Mouse (Mus musculus) midbrain, embryonic 15.5 days (tissue): ENCODE results near the gene Spred1. TPM values are rescaled to one million over a fixed set of nuclear protein-coding genes. Genes with fewer than 3 reads are reported as not detected.

ENCODE experiments used
- ATAC-seq: fragments of 200-750 bp; cut with Nextera tagmentation; replicated peaks from 2 replicates; pipeline ENCODE4 v1.8.0; 2017; ENCODE audit warnings: moderate TSS enrichment
- H3K27ac ChIP-seq: fragments of 300-500 bp; sonication (generic); 2 replicates; pipeline ENCODE4 v1.5.1; 2015; ENCODE audit warnings: mild to moderate bottlenecking, inconsistent platforms
- H3K27me3 ChIP-seq: fragments of 300-500 bp; sonication (generic); replicated peaks from 2 replicates; pipeline ENCODE4 v1.6.1; 2015; ENCODE audit warnings: inconsistent platforms
- H3K36me3 ChIP-seq: fragments of 300-500 bp; sonication (generic); replicated peaks from 2 replicates; pipeline ENCODE4 v1.6.1; 2015; ENCODE audit warnings: inconsistent platforms
- H3K4me1 ChIP-seq: fragments of 300-500 bp; sonication (generic); 2 replicates; pipeline ENCODE4 v1.6.1; 2015; ENCODE audit warnings: inconsistent platforms
- H3K4me2 ChIP-seq: fragments of 300-500 bp; sonication (generic); 2 replicates; pipeline ENCODE4 v1.6.1; 2015; ENCODE audit warnings: inconsistent platforms, mild to moderate bottlenecking, moderate library complexity
- H3K4me3 ChIP-seq: fragments of 300-500 bp; sonication (generic); 2 replicates; pipeline ENCODE4 v1.5.1; 2015; ENCODE audit warnings: mild to moderate bottlenecking, inconsistent platforms
- H3K9ac ChIP-seq: fragments of 300-500 bp; sonication (generic); 2 replicates; pipeline ENCODE4 v1.6.1; 2015; ENCODE audit warnings: mild to moderate bottlenecking, inconsistent platforms
- H3K9me3 ChIP-seq: fragments of 300-500 bp; sonication (generic); 2 replicates; pipeline ENCODE4 v1.6.1; 2016; ENCODE audit warnings: inconsistent platforms
- WGBS: fragments of 180-500 bp; shearing (Covaris S2); methylation state at CpG from one replicate; pipeline ENCODE4 v1.1.7; 2015; ENCODE audit warnings: mixed read lengths; 5-methylcytosine and 5-hydroxymethylcytosine counted together
- polyA plus RNA-seq: library from polyadenylated mRNA; unstranded; fragments of >200 nt; fragmentation: Nextera tagmentation; extraction: Ambion mirVana; gene quantifications from 2 replicates; pipeline ENCODE4 v1.2.1, GENCODE M21; 2015

The Spred1 gene
- polyA plus RNA-seq: 10.6 and 11.2 TPM in 2 replicates

DNA sequence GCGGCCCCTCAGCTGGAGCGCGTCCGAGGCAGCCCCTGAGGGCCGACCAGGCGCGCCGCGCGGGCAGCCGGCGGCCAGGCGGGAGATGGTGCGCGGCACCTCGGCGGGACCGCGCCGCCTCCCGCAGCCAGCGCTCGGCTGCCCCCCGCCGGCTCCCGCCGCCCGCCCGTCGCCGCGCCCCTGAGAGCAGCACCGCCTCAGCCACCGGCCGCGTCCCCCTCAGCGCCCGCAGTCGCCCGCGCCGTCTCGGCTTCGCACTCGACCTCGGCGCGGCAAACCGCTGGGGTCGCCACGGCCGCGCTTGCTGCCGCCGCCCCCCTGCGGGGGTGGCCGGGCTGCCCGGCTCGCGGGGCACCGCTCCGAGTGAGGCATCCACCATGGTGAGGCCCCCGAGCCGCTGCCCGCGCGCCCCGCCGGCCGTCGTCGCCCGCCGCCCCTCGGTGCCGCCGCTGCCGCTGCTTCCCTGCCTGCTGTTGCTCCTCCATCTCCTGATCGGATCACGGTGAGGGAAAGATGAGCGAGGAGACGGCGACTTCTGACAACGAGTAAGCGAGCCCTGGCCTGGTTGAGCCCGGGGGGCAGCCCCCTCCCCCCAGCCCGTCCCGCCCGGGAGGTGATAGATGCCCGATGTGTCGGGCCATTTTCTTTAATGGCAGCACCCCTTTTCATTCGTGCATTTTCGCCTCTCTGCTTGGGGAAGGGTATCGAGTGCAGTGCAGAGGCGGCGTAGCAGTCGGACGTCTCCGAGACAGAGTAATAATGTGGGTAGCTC, at the start of gene Spred1:
Gene Spred1, plus strand, starts transcription at position 163 of the 772 bp plus-strand sequence.
- Histone ChIP-seq H3K4me3 (peak within 1 kb of the TSS; percentile 91), H3K36me3 (no peaks in the 10 kb centered on the region), H3K27ac (peak within 1 kb of the TSS; percentile 99), H3K9ac (peak within 1 kb of the TSS; percentile 93), H3K4me1 (peaks cover 26% of the 10 kb centered on the region), H3K9me3 (no peaks in the 10 kb centered on the region), H3K4me2 (peak within 1 kb of the TSS; percentile 73), H3K27me3 (no peaks in the 10 kb centered on the region)
- WGBS: under 1% methylated on average over 73 of the region's 99 CpGs
- ATAC-seq: peak; percentile 54

DNA sequence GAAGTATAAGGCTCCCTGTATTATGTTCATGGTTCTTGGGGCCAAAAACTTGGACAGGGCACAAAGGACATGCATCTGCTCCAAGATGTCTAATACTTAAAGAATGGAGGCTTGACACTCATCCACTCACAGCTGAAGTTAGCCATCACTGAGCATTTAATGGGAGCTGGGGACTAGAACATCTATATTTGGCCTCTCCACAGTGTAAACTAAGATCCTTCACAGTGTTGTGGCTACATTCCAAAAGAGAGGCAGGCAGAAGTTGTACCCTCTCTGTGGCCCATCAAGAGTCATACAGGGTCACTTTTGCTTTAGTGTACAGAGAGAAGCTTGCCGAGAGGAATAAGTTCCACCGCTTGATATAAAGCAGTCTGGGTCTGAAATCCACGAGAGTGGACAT, 49.6 kb upstream of the Spred1 start:
- Histone ChIP-seq H3K27ac (no peak overlapping the region), H3K4me1 (no peaks in the 10 kb centered on the region), H3K9ac (no peak overlapping the region), H3K27me3 (no peaks in the 10 kb centered on the region), H3K4me3 (no peak overlapping the region), H3K4me2 (no peak overlapping the region), H3K36me3 (no peaks in the 10 kb centered on the region), H3K9me3 (no peaks in the 10 kb centered on the region)
- ATAC-seq: no peak
- WGBS: 84% methylated on average over 3 of the region's 3 CpGs

DNA sequence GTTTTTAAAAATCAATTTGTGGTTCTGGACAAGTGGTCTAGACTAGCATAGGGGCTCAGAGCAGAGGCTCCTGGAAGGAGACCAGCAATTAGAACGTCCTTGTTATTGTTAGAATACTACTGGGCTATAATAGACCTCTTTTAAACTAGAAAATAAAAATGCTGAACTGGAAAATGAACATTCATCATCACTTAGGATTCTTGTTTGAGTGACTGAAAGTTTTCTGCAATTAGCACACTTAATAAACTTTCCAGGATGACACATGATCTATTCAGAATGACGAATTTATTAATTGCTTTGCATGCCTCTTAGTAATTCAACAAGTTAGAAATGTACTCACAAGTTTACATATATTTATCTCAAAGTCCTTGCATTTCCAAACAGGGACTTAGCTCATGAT, 42.5 kb upstream of the Spred1 start:
- Histone ChIP-seq H3K27me3 (no peaks in the 10 kb centered on the region), H3K9me3 (no peaks in the 10 kb centered on the region), H3K27ac (no peak overlapping the region), H3K4me3 (no peak overlapping the region), H3K4me1 (no peaks in the 10 kb centered on the region), H3K4me2 (no peak overlapping the region), H3K9ac (no peak overlapping the region), H3K36me3 (no peaks in the 10 kb centered on the region)
- no peak for ATAC-seq
- 74% methylated on average over 2 of the region's 2 CpGs for WGBS

DNA sequence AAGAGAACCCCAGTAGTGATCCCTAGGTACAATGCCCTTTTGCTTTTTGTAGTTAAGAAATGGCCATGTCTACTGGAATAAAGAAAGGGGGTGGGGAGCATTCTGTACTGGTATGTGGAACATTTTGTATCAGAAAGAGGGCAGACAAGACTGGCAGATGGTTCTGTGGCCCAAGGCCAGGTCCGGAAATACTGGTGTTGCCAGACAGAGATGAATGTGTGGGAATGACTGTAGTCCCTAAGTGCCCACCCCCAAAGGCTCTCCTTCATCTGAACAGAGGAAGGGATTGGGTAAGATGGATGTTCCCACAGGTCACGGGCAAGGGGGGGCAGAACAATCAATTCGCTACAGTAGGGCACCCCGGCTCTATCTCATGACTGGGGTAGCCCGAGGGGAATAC, 41.6 kb upstream of the Spred1 start:
- no peak overlapping the region for H3K27ac ChIP-seq
- no peak for ATAC-seq
- H3K9me3 ChIP-seq: no peaks in the 10 kb centered on the region
- no peaks in the 10 kb centered on the region for H3K27me3 ChIP-seq
- no peak overlapping the region for H3K4me2 ChIP-seq
- 84% methylated on average over 5 of the region's 5 CpGs for WGBS
- no peaks in the 10 kb centered on the region for H3K4me1 ChIP-seq
- no peaks in the 10 kb centered on the region for H3K36me3 ChIP-seq
- no peak overlapping the region for H3K9ac ChIP-seq
- H3K4me3 ChIP-seq: no peak overlapping the region

DNA sequence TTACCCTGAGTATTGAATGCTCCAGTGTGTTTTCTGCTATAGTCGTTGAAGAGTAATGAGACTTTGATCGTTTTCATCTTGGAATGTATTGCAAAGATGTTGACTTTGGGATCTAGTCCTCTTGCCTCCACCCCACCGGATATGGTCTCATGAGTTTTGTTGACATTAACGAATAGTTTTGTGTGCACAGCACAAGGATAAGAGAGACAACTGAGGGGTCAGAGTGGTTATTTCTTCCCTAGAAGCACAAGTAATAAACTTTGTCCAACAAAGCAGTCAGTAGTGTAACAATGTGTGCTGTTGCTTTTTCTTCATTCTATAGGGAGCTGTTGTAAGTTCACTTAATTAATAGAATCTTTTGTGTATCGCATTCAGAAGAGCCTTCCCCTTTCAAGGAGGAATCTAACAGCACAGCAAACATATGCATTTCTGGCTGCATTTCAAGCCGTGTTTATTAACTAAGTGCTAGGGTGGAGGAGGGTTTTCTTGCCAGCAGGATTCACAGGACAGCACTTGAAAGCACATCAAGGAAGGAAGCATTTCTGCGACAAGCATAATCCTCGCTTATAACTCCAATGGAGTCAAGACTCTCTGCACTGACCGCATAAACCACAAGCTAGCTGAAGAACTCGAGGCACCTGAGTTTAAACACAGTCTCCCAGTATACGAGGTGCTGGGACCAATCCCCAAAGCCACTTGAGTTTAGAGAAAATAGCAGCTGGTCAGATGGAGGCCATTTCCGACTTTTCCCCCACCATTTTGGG, 35.0 kb upstream of the Spred1 start:
- H3K36me3 ChIP-seq: no peaks in the 10 kb centered on the region
- H3K4me2 ChIP-seq: no peak overlapping the region
- H3K4me1 ChIP-seq: no peaks in the 10 kb centered on the region
- no peak overlapping the region for H3K4me3 ChIP-seq
- no peaks in the 10 kb centered on the region for H3K27me3 ChIP-seq
- H3K9me3 ChIP-seq: no peaks in the 10 kb centered on the region
- 68% methylated on average over 12 of the region's 12 CpGs for WGBS
- H3K9ac ChIP-seq: no peak overlapping the region
- no peak overlapping the region for H3K27ac ChIP-seq
- ATAC-seq: no peak

DNA sequence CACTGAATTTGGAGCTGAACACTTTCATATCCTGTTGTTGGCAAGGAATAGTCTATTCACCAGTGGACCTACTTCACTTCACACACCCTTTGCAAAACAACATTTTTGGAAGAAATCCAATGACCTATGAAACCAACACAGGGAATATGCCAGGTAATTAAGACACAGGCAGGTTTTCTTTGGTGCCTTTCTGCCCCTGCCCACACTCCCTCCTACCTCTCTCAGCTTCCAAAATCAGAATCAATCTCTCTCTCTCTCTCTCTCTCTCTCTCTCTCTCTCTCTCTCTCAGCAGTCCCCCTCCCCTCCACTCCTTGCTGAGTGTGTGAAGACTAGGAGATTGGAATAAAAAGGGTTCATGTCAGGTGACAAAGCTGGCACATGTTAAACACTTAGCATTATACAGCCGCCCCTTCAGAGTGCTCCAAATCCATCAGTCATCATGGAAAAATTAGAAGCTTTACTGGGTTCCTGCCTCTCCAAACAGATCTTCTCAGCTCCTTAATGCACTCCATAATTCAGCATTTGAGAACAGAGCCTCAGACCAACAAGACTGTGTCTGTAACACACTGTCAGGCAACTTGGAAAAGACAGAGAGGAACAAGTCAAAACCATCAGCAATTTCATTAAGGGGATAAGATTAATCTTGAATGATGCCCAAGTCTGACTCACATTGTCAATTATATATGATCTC, 34.3 kb upstream of the Spred1 start:
- no peak overlapping the region for H3K27ac ChIP-seq
- H3K9me3 ChIP-seq: no peaks in the 10 kb centered on the region
- no peak overlapping the region for H3K4me3 ChIP-seq
- WGBS: 83% methylated on average over 1 of the region's 1 CpGs
- H3K27me3 ChIP-seq: no peaks in the 10 kb centered on the region
- H3K4me1 ChIP-seq: no peaks in the 10 kb centered on the region
- H3K36me3 ChIP-seq: no peaks in the 10 kb centered on the region
- H3K4me2 ChIP-seq: no peak overlapping the region
- no peak for ATAC-seq
- no peak overlapping the region for H3K9ac ChIP-seq

DNA sequence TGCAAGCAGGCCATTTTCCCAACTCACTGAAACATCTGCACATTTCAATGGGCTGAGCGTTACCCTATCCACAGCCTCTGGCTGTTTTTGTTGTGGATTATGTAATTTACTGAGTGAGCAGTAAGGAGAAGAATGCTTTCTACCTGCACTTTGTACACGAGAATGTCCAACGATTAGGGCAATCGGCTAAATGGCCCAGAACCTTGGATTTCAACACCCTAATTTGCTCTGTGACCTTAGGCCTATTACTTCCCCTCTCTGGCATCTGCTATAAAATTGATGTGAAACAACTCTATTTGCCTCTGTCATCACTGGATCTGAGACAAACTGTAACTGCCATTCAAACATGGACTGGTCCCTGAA, 33.7 kb upstream of the Spred1 start:
- WGBS: 78% methylated on average over 4 of the region's 4 CpGs

DNA sequence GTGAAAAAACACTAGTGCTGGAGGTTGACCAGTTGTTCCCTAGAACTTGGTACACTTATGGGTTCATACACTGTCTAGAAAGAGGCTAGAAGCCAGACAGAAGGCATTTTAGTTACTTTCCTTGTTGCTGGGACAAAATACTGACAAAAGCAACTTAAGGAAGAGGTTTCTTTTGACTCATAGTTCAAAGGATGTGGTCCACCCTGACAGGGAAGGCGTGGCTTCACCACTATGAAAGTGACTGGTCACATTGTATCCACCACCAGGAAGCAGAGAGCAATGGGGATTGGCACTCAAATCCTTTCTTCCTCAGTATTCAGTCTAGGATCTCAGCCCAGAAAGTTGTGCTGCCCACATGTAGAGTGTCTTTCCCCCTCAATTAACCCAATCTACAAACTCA, 31.7 kb upstream of the Spred1 start:
- H3K4me3 ChIP-seq: no peak overlapping the region
- no peaks in the 10 kb centered on the region for H3K9me3 ChIP-seq
- no peak overlapping the region for H3K27ac ChIP-seq
- H3K27me3 ChIP-seq: no peaks in the 10 kb centered on the region
- no peak overlapping the region for H3K4me2 ChIP-seq
- H3K9ac ChIP-seq: no peak overlapping the region
- H3K36me3 ChIP-seq: no peaks in the 10 kb centered on the region
- no peaks in the 10 kb centered on the region for H3K4me1 ChIP-seq
- 94% methylated on average over 1 of the region's 1 CpGs for WGBS
- ATAC-seq: no peak

More for the DNA sequence above, 33.7 kb upstream of the Spred1 start:
- no peak overlapping the region for H3K27ac ChIP-seq
- no peaks in the 10 kb centered on the region for H3K27me3 ChIP-seq
- no peaks in the 10 kb centered on the region for H3K36me3 ChIP-seq
- H3K9me3 ChIP-seq: no peaks in the 10 kb centered on the region
- H3K4me3 ChIP-seq: no peak overlapping the region
- H3K9ac ChIP-seq: no peak overlapping the region
- no peak for ATAC-seq
- H3K4me1 ChIP-seq: no peaks in the 10 kb centered on the region
- no peak overlapping the region for H3K4me2 ChIP-seq

DNA sequence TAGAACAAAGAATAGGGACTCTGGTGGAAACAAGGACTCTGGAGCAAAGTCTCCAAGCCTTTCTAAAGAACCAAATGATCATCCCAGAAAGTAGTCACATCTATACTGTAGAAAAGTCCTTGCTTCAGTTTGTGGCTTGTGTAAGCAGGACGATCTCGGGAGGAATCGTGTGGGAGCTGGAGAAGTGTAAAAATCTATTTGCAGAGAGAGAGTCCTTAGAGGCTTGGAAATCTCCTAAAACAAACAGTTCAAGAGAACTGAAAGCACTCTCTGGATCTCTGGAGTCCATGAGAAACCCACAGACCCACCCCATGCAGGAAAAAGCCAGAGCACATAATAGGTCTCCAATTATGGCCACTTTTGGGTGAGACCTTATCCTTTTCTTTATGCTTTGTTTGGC, 31.1 kb upstream of the Spred1 start:
- H3K9ac ChIP-seq: no peak overlapping the region
- no peaks in the 10 kb centered on the region for H3K36me3 ChIP-seq
- H3K9me3 ChIP-seq: no peaks in the 10 kb centered on the region
- H3K4me1 ChIP-seq: no peaks in the 10 kb centered on the region
- no peaks in the 10 kb centered on the region for H3K27me3 ChIP-seq
- no peak overlapping the region for H3K4me2 ChIP-seq
- WGBS: 67% methylated on average over 3 of the region's 3 CpGs
- ATAC-seq: no peak
- H3K4me3 ChIP-seq: no peak overlapping the region
- no peak overlapping the region for H3K27ac ChIP-seq

DNA sequence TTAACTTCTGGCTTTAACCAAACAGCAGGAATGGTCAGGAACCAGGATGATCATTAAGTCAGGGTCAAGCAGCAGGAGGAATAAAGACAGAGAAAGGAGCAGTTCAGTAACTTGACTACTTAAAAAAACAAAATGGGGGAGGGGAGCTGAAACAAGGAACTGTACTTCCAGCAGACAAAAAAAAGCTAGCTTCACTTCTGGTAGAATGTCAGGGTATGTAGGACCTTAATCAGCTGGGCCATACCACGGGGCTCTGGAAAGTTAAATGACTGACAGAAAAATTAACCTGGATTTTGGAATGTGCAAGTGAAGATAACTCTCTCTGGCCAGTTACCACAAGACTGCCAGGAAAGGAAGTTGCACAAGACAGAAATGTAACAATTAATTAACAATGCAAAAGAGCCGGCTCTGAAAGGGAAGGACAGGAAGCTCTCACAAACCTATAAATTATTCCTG, 28.2 kb upstream of the Spred1 start:
- Histone ChIP-seq H3K4me1 (no peaks in the 10 kb centered on the region), H3K4me2 (no peak overlapping the region), H3K27me3 (no peaks in the 10 kb centered on the region), H3K9ac (no peak overlapping the region), H3K36me3 (no peaks in the 10 kb centered on the region), H3K27ac (no peak overlapping the region), H3K9me3 (no peaks in the 10 kb centered on the region), H3K4me3 (no peak overlapping the region)
- no peak for ATAC-seq
- 70% methylated on average over 2 of the region's 2 CpGs for WGBS

DNA sequence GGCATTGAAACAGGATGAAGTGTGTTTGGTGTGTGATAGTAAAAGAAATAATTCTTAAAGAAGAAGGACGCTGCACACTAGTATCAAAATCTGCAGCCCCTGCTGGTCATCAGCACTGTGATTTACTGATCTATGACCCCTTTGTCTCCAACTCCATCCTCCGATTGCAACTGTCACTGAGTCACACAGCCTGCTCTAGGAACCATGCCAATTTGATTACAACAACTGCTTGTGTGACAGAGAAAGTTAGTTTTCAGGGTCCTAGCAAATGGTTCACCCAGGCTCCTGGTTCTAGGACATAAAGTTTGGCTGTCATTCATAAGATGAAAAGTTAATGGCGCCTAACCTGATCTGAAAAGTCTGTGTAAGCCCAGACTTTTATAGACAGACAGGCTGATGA, 25.7 kb upstream of the Spred1 start:
- no peaks in the 10 kb centered on the region for H3K4me1 ChIP-seq
- H3K27me3 ChIP-seq: no peaks in the 10 kb centered on the region
- H3K36me3 ChIP-seq: no peaks in the 10 kb centered on the region
- ATAC-seq: no peak
- no peak overlapping the region for H3K4me3 ChIP-seq
- no peak overlapping the region for H3K9ac ChIP-seq
- WGBS: 52% methylated on average over 3 of the region's 3 CpGs
- no peaks in the 10 kb centered on the region for H3K9me3 ChIP-seq
- H3K27ac ChIP-seq: no peak overlapping the region
- no peak overlapping the region for H3K4me2 ChIP-seq

DNA sequence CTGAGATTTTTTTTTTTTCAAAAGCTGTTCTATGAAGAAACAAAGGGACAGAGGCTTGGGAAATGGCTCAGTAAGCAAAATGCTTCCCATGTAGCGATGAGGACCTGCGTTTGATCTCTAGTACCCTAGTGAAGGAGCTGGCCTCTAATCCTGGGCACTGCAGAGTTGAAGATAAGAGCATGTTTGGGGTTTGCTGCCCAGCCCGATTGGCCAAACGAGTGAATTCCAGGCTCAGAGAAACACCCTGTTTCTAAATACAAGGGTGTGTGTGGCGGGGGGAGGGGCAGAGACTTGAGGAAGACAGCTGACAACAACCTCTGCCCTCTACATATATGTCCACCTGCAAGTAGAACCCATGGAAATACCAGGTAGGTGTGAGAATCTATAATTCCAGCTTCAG, 23.9 kb upstream of the Spred1 start:
- ATAC-seq: no peak
- Histone ChIP-seq H3K4me2 (no peak overlapping the region), H3K27ac (no peak overlapping the region), H3K27me3 (no peaks in the 10 kb centered on the region), H3K36me3 (no peaks in the 10 kb centered on the region), H3K4me3 (no peak overlapping the region), H3K9me3 (no peaks in the 10 kb centered on the region), H3K9ac (no peak overlapping the region), H3K4me1 (no peaks in the 10 kb centered on the region)
- 74% methylated on average over 5 of the region's 5 CpGs for WGBS
